Mouse (Mus musculus) embryo, embryonic 11.5 days (tissue): ENCODE data around the gene Clstn3.
"Not testable (repeated sequence)": the region's sequence is repeated elsewhere in the genome, so short reads cannot be mapped to it uniquely, and the experiment has no call there.

Experiments used
- DNase-seq: peaks from one replicate; pipeline ENCODE4 v3.0.0-alpha.2; 2012; ENCODE audit warnings: low read depth, low spot score

Gene Clstn3

GRCm38 (mm10) chr6:124479573-124479930 lies 15.0 kb upstream of the Clstn3 start:
- DNase-seq = no peak

DNA sequence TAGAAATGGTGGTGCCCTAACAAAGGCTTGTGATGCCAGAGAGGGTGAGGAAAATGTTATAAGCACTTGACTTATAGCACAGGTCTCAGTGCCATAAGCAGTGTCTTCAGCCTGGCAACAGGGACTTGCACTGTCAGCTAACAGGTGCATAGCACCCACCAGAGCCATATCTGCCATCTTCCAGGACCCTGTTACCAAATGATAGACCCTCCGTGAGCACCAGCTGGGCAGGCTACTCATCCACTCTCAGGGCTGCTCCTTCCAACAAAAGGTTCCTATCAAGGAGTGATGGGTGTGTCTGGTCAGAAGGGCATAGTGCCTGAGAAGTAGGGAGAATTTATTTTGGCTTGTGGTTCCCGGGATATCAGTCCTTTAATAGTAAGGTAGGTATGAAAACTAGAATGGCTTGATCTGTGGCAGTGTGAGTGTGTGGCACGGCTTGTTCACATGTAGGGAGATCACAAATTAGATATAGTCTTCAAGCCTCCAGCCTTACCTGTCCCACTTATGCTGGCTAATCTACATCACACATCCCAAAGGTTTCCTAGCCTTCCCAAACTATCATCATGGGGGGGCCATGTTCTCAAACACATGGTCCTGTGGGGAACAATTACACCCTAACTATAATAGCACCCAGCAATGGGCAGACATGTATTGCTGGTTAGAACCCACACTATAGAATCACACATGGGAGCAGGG lies 14.4 kb upstream of the Clstn3 start:
- DNase-seq = no peak

DNA sequence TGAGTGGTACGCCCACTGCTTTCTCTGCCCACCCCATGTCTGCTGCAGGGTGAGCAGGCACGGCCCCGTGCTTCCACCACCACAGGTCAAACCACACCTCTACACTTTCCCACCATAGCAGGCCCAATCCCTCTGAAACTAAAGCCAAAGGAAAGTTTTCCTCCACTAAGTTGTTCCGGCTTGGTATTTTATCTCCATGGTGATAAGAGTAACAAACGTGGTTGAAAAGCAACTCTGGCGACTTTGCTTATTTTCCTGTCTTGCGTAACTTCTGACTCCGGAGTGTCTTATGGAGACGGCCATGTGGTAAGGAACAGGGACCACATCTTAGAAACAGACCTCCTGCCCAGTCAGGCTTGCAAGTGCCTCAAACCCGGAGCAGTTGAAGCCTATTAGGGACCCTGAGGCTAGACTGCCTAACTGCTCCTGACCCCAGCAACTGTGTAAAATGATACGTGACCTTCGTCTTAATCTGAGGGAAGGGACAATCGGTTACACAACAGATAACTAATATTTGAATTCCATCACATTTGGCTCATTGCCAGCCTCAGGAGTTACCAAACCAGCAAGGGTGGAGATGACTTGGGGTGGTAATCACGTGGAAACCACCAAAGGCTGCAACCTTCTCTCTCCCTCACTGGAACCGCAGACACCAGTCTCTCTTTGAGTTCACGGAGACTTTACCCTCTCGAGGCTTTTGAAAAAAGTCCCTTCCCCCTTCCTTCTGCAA lies 13.5 kb upstream of the Clstn3 start:
- DNase-seq = no peak

DNA sequence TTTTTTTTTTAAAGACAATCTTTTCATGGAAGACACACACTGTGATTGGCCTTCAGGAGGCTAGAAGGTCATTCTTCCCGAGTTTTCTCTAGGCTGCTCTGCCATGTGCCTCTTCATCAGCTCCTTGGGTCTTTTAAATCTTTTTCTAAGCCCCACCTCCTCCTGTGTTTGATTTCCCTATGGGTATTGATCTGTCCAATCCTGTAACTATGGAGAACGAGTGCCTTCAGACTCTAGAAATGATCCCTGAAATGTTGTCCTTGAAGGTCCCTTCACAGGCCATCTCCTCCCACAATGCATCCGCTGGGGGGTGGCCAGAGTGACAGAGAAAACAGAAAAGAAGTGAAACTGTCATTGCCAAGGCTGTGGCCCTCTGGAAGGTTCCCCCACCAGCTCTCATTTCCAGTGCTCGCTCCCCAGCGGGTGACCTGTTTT lies 12.6 kb upstream of the Clstn3 start:
- DNase-seq = no peak

DNA sequence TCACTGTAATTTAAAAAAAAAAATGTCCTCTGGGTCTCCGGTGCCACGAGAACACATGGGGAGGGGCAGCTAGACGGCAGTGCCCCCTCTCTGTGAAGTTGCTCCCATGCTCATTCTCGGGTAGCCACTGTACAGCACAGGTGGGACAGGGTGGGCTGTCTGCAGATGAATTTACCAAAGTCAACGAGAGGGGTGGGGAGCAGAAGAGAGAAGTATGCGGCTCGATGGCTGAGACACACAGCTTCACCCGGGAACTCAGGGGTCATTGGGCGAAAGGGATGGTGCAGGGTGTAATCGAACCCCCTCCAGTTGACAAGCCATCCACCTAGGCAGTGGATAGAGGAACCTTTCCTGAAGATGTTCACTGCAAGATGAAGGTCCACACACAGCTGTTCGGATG lies 12.2 kb upstream of the Clstn3 start:
- no peak for DNase-seq

DNA sequence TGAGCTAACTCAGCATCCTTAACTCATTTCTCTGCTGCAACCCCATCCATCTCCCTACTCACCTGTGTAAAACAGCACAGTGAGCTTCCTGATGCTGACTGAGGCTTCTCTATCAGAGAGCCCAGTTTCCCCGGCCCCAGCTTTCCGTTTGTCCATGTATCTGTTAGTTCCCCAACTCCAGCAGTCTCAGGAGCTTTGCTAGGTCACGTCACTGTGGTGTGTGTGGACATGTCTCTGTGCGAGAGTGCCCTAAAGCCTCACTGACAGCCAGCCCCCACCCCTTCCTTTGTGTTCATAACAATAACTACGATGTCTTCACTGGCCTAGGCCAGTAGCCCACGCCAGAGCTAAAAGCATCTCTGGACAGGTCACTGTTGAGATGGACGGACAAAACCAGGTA lies 11.6 kb upstream of the Clstn3 start:
- no peak for DNase-seq

DNA sequence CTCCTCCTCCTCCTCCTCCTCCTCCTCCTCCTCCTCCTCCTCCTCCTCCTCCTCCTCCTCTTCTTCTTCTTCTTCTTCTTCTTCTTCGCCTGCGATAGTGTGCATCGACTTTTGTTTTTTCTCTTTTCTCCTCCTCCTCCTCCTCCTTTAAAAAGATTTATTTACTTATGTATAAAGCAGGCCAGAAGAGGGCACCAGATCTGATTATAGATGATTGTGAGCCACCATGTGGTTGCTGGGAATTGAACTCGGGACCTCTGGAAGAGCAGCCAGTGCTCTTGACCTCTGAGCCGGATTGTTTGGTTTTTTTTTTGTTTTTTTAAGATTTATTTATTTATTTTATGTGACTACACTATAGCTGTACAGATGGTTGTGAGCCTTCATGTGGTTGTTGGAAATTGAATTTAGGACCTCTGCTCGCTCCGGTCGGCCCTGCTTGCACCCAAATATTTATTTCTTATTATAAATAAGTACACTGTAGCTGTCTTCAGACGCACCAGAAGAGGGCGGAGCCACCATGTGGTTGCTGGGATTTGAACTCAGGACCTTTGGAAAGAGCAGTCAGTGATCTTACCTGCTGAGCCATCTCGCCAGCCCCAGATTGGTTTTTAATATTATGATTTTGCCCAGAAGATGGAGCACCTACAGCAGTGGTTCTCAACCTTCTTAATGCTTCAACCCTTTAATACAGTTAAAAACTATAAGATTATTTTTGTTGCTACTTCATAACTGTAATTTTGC lies 10.9 kb upstream of the Clstn3 start:
- DNase-seq = not testable (repeated sequence)

GRCm38 (mm10) chr6:124474621-124475020 lies 10.0 kb upstream of the Clstn3 start:
- no peak for DNase-seq

DNA sequence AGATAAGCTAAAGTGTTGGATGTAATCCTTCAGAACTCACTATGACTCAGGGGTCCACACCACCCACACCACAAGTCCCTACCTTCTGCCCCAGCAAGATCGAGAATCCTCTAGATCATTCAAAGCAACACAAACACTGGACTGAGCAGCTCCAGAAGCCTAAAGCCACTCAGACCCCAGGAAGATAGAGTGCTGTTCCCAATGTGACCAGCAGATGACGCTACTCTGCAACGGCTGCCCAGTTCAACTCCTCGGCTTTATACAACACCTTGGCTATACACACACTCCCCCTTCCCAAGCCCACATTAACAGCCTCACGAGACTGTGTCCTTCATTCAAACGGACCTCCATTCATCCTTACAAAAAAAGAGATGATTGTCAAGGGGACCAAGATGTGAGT lies 8.2 kb upstream of the Clstn3 start:
- DNase-seq = no peak

DNA sequence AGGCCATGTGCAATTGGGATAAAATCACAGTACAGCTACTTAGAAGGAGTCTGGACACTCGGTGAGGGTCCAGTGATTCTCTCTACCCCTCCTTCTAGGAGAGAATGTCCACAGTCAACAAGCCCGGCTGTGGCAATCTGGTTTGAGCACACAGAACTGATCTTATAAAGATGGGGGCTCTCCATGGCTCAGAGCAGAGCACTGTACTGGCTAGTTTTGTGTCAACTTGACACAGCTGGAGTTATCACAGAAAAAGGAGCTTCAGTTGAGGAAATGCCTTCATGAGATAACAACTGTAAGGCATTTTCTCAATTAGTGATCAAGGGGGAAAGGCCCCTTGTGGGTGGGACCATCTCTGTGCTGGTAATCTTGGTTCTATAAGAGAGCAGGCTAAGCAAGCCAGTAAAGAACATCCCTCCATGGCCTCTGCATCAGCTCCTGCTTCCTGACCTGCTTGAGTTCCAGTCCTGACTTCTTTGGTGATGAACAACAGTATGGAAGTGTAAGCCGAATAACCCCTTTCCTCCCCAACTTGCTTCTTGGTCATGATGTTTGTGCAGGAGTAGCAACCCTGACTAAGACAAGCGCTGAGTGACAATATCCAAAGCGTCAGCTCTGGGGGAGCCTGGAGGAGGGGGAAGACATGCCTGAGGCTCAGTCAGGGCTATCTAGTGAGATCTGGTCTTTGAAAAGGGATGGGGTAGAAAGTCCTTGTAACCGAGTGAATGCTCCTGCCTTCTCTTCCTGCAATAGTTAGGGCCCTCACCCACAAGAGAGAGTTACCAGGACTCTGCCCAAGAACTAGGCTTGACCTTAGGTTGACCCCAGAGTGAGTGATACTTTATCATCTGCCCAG lies 7.4 kb upstream of the Clstn3 start:
- not testable (repeated sequence) for DNase-seq

DNA sequence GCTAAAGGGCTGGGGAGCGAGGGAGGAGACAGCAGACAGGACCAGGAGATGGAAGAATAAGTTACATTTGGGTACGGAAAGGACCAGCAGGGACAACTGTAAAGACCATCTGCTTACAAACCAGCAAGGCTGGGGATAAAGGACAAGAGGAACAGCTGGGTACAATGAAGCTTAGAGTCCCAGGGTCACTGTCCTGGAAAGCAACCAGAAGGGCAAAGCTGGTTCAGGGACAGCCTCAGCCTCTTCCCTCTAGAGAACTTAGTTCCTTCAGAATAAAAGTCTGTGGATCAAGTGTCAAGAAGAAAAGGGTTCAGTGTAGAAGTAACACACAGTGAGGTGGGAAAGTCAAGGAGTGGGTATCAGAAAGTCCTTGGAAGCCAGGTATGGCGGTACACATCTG lies 6.5 kb upstream of the Clstn3 start:
- no peak for DNase-seq

DNA sequence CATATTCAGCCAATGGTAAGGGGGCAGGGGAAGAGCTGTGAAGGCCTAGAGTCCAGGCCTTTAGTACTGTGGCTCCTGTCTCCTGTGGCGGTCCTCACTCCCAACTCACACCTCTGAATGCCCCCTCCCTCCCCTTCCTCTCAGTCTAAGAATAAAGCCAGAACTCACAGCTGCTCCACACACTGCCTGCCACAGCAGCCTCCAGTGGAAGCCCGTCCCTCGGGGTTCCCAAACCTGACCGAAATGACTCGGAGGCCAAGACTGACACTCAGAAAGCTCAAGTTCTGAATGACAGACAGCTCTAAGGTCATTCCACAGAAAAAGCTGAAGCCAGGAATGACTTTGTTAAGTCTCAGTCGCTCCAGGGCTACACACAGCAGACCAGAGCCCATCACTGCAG lies 1.1 kb upstream of the Clstn3 start:
- DNase-seq = no peak

DNA sequence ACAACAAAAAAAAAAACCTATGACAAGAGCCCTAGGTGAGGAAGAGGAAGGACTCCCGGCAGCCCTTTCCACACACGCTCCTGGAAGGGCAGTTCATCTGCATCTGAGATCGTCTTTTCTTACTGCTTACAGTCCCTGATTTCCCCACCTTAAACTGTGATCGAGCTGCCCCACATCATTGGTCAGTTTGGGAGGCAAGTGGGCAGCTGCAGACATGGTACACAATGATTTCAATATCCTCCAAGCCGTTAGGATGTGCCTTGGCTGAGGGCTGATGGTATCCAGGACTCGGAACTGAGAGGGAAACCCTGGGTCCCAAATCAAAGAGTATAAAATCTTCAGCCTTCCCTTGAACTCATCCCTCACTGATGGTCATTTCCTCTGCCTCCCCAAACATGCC lies 705 bp upstream of the Clstn3 start:
- DNase-seq = no peak

DNA sequence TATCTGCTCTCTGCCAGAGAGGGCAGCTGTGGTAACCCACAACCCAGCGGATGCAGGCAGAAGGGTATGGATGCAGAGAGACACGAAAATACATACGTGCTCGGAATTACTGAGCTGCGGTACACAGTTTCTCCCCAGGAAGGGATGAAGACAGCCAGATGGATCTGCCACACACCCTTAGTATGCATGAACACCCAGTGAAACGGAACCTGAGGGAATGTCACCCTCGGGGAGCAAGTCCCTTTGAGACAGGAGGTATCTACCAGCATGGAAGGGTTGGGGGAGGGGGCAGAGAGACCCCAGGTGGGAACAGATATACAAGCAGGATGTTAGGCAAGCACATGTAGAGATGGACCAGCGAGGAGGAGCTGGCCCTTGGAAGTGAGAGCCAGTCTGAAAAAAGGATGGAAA lies 708 bp downstream of the Clstn3 start:
- no peak for DNase-seq

GRCm38 (mm10) chr6:124459388-124459787 lies 5.2 kb downstream of the Clstn3 start:
- no peak for DNase-seq

DNA sequence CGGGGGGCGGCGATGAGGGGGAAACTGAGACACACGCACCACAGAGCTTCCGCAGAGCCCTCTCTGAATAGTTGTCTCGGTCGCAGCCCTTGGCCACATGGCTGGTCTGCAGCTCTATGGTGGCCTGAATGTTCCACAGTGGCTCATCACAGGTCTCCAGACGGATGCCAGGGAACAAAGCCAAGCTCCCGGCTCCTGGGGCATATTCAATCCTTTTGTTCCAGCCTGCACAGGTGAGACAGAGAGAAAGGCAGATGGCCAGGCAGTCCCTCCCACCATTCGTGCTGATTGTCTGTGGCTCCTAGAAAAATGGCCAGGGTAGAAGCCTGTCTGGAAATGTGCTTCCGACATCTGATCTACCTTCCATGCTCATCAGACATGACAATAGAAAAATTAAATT lies 6.1 kb downstream of the Clstn3 start:
- no peak for DNase-seq

GRCm38 (mm10) chr6:124457827-124458226 lies 6.8 kb downstream of the Clstn3 start:
- no peak for DNase-seq

DNA sequence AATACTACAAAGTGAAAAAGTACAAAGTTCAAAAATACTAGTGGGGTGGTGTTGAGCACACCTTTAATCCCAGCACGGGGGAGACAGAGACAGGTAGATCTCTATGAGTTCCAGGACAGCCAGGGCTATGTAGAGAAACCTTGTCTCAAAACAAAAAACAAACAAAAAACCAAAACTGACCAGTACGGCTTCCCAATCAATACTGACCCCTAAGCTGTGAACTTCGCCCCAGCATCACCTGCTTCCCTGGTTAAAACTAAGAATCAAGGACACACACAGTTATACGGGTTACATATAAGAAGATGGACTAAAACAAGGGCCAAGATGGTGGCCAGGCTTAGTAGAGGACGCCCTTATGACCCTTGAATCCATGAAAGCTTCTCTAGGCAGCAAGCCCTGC lies 8.4 kb downstream of the Clstn3 start:
- no peak for DNase-seq

GRCm38 (mm10) chr6:124453756-124454155 lies 10.8 kb downstream of the Clstn3 start:
- DNase-seq = no peak

DNA sequence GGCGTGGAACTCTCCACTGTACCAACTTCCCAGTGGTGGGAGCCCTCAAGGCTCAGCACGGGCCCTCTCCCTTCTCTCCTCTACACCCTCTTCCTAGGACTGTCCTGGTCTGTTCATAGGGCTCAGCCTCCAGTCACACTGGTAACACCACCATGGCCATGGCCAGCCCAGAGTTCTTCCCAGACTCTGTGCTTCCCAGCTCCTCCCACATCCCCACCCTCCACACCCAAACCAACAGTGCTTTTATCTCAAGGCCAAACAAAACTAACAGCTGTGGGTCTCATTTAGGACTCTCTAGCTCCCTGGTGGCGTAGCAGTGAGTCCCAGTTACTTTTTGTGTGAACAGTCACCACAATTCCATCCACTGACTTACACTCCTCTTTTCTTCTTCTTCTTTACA lies 12.6 kb downstream of the Clstn3 start:
- DNase-seq = no peak

DNA sequence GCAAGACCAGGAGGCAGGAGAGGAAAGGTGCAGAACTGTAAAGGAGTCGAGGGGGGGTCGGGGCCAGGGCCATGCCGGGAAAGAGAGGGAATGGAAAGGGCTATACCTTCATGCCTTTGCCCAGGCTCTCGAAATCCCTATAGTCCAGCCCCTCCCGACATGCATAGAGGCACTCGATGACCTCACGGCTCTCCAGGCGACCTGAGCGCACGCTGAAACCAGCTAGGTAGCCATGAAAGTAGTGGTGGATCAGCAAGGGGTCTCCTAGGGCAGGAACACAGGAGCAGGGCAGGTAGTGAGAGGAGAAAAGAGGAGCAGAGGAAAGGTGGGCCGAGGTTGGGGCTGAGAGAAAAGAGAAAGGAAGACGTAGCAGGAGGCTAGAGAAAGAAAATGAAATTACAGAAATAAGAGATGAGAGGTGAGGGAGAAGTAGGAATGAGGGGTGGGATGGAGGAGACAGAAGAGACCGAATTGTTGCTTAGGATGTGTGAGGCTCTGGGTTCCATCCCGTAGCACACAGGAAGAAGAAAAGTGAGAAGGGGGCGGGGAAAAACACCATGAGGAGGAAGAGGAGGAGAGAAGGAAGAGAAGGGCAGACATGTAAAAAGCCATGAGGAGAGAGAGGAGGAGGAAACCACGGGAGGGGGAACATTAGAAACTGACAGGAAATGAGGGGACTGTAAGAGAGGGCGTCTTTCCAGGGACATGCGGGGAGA lies 14.8 kb downstream of the Clstn3 start:
- DNase-seq = no peak
